Mouse (Mus musculus): ENCODE measurements around the gene Vstm2a.

Vstm2a gene

DNA sequence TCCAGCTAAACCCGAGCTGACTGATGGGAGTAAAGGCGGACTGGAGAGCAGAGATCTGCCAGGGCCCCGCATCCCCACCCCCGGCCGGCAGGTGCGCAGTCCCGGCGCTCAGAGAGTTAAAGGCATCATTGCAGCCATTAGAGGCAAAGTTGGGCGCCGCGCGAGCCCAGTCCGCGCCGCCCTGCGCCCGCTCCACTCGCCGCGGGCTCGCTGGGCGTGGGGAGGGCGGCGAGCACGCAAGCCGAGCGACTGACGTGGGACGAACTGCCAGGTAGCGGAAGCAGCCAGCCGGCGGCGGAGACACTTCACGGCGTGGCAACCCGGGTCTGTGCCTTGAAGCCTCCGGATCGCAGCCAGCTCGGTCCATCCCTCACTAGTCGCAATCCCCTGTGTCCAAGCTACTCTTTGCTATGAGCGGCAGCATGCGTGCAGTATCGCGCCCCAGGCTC is at the start of gene Vstm2a:
Gene Vstm2a, plus strand, starts transcription at position 252 of the 449 bp plus-strand sequence.
- no peak for DNase-seq (ENCODE audit: low spot score in 2 of 2)

DNA sequence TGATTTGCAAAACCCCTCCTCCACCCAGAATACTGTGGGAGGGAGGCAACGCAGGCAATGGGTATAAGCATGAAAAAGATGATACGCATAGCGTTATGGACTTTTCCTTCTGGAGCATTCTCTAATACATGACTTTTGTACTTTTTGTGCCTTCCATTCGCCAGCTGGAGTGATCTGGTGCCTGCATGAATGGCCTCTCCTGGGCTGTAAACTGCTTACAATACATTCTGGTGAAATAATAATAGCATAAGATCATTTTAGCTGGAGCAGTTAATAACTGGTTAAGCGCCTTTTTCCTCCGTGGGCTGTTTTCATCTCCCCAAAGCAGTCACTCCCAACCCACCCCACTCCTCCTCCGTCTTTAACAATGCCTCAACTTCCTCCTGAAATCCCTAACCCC is 513 bp upstream of the Vstm2a start:
- DNase-seq (ENCODE audit: low spot score in 2 of 2), result no peak

DNA sequence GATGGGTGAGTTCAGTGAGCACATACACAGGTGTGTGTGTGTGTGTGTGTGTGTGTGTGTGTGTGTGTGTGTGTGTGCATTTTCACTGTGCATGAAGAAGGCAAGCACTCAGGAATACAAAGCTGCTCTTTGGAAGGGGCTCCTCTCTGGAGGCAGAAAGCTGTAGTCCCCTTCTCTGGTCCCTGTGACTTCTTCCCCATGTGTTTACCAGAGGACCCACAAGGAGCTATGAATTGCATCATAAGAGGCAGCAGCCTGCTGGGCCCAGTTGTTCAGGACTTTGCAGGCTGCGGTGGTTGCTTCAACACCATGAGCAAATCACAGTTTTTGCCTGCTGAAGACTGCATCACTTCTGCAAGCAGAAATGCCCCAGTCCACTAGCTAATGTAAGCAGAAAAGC is 776 bp downstream of the Vstm2a start:
- DNase-seq (ENCODE audit: low spot score in 2 of 2), result no peak

DNA sequence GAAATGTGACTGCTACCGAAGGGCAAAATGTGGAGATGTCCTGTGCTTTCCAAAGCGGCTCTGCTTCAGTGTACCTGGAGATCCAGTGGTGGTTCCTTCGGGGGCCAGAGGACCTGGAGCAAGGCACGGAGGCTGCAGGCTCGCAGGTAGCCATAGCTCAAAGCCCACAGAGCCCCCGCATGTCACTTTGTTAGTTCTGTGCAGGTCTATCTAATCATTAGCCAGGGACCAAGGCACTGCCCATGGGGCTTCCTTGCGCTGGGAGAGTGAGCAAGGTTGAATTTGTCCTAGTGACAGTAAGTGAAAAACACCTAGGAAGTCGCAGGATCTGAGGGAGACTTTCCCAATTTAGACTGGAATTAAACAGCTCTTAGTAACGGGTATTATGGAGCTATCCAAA is 2.4 kb downstream of the Vstm2a start:
- no peak for DNase-seq (ENCODE audit: low spot score in 2 of 2)

DNA sequence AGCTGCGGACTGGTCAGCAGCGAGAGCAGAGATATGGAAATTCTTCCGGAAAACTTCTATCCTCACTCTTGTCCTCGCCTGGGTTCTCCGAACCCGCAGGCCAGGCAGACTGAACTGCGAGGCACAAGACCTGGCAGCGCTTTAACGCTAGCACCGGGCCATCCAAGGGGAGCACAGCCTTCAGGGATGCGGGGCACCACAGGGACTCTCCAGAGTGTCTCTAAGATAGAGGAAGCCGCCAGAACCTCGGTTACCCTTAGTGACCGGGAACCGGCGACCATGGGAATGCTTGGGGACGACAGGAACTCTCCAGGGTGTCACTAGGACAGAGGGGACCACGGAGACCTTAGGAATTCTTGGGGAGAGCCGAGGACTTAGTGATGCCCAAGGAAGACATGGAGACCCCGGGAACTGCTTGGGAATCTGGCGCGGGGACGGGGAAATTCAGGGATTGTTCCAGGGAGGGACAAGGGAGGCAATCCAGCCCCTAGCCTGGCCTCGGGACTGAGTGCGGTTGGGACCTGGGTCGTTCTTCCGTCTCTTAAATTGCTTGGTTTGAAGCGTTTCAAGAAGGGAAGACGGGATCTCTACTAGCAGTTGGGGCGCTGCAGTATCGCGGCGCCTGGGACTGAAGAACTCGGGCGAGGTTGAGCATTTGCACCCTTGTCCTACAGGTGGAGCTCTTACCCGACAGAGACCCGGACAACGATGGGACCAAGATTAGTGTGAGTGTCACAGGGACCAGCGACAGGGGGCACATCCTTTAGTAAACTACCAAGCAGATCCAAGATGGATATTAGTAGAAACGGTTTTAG is 3.4 kb downstream of the Vstm2a start:
- peak in 1 of 2 experiments; percentile 16 for DNase-seq (ENCODE audit: low spot score in 2 of 2)

DNA sequence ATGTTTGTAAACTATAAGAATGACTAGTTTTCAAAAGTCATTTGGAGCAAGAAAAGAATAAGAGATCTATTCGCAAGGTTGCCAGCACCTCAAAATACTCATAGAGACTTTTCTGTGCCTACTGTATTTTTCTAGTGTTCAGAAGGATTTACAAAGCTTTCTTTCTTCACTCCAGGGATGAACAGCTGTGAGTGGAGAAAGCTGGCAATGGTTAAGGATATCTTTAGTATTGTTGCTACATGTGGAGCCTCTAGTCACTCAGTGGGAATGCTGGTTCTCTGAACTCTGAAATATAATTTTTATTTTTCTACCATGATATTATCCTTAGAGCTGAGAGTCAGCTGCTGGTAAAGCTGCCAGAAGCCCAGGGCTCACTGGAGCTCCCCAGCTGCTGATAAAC is 10.9 kb downstream of the Vstm2a start:
- no peak for DNase-seq (ENCODE audit: low spot score in 2 of 2)

DNA sequence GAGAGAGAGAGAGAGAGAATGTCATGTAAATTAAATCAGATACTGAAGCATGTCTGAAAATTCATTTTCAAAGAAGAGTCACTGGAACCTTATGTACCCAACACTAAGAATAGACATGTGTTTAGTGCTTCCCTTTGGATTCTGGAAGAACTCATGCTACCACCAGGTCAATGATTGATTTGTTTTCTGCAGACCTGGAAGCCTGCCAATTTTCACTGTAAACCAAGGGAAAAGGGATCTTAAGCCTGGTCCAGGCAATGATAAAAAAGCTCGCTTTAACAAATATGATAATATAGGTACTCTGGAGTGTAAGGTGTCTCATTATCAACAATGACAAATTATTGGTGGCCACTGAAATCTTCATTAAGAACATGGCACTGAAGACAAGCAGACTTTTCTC is 32.9 kb downstream of the Vstm2a start:
- no peak for DNase-seq (ENCODE audit: low spot score in 2 of 2)

DNA sequence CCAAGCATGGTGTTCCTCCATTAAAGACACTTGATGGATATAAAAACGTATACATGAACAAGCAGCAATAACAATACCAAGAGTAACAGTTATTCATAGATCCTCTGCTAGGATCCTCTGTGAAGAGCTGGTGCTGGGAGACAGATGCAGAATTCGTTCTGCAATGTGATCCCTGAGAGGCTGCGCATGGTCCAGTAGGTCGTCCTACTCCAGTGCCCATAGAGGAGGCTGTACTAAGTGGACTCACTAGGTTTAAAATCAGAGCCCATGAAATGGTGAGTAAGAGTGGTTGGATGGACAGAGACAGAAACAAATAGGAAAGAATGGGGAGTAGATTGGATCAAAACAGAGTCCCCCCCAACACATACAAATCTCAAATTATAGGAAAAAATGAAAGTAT is 35.4 kb downstream of the Vstm2a start:
- DNase-seq (ENCODE audit: low spot score in 2 of 2), result no peak

DNA sequence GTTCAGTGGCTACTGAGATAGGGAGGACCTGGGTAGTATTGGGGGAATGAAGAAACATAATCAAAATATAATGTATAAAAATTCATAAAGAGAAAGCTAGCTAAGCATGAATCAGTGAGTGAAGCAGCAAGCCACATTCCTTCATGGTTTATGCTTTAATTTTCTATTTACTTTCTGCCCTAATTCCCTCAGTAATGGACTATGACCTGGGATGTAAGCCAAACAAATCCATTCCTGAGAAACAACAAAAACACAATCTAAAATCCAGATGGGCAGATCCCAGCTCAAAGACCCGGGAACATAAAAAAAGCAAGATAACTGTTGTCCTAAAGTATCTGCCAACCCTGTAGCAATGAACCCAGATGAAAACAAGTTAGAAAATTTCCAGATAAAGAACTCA is 39.0 kb downstream of the Vstm2a start:
- no peak for DNase-seq (ENCODE audit: low spot score in 2 of 2)

DNA sequence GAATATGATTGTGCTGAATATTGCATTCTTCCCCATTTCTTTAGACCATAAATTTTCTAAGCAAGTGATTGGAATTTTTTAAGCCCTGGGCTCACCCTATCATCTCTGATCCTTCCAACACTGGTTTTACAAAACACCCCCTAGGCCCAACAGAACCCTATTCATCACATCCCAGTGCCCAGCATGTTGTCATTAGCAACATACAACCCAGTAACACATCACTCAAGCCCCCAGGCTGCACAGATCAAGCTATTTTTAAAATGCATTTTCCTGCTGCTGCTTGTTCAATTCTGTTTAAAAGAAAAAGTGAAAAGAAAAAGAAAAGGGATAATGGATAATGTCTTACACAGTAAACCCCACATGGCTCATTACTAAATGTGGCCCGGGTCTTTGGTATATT is 42.0 kb downstream of the Vstm2a start:
- DNase-seq (ENCODE audit: low spot score in 2 of 2), result no peak

DNA sequence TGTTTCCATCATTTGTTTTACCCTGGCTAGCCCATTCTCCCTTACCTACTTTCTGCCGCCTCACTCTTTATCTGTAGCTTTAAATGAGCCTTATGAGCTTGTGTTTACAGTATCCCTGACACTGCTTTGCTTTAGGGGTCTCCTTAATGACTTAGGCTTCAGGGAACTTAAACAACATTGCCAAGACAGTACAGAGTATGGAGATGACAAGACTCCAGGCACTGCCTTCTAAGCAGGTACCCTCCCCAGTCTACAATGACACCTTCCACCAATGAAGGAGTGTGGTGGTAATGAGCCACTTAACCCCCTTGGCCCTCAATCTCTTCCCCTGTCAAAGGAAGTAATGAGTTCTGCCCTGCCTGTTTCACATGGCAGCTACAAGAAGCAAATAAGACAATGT is 42.4 kb downstream of the Vstm2a start:
- DNase-seq (ENCODE audit: low spot score in 2 of 2), result no peak

DNA sequence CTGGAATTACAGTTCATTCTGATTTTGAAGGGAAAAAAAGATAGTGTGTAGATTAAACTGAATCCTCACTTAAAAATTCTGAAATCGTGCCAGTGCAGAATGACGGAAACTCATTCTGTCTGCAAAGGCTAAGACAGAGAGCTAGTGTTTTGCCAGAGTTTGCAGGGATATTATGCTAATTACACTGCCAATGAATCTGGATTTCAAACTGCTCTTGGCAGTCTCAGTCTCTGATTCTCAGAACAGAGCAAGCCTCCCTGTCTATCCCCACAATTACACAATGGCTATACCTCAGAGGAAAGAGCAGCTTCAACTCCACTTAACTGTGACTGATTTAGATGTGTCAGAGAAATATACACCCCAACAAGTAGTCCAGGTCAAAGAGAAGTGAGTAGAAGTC is 43.2 kb downstream of the Vstm2a start:
- no peak for DNase-seq (ENCODE audit: low spot score in 2 of 2)

DNA sequence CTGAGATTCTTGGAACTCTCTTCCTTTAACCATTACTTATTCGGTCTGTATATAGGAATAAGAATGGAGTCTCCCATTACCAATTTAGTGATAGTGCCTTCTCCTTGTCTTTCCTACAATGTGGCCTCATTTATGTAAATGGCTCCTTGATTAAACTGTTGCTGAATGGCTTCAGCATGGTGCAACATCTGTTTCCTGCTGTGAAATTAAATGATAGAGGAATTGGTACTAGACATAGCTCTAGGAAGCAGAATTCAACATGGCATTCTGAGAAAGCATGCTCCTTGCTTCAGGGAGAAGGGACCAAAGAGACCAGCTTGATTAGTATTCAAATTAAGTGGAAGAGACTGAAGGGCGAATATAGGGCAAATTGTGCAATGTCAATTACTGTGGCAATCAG is 57.6 kb downstream of the Vstm2a start:
- DNase-seq (ENCODE audit: low spot score in 2 of 2), result no peak

DNA sequence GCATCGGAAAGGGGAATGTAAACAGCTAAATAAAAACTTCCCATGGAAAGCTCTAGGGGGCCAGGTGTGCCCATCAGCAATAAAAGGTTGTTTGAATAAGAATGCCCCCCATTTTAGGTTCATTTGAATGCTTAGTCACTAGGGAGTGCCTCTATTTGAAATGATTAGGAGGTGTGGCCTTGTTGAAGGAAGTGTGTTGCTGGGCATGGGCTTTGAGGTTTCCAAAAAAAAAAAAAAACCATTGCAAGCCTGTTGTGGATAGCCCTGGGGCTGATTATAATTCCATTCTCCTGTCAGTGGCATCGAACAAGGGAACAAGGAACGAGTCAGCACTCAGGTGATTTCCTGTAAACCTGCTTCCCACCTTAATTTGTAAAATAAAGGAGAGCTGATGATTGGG is 87.7 kb downstream of the Vstm2a start:
- DNase-seq (ENCODE audit: low spot score in 2 of 2), result no peak

DNA sequence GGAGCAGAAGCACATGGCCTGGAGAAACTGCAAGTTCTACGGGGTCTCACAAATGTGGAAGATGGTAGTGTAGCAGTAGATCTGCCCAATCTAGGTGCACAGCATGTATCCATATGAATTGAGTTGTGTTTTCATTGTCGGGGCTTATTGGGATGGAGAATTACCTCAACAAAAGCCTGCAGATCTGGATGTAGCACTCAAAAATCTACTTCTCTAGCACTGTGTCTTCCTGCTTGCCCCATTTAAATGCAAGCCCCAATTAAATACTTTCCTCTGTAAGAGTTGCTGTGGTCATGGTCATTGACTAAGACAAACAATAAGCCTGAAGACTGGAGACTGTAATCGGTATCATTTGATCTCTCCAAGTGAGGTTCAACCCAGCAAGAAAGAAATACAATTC is 88.2 kb downstream of the Vstm2a start:
- no peak for DNase-seq (ENCODE audit: low spot score in 2 of 2)

DNA sequence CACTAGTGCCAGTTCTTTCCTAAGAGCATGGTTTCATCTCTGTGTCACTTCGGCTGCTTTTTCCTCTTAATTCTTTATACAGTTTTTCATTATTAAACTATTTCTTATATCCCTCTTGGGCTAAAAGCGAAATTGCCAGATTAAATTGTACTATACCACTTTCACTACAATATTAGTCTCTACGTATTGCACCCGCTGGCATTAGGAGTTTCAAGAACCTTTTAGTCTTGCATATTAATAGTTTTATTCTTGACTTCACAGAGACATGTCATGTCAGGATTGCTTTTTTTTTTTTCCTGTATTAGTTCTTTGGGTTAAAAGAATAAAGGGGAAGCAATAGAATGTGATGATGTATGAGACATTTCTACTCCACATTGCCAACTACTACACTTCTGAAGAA is 94.4 kb downstream of the Vstm2a start:
- DNase-seq (ENCODE audit: low spot score in 2 of 2), result no peak

DNA sequence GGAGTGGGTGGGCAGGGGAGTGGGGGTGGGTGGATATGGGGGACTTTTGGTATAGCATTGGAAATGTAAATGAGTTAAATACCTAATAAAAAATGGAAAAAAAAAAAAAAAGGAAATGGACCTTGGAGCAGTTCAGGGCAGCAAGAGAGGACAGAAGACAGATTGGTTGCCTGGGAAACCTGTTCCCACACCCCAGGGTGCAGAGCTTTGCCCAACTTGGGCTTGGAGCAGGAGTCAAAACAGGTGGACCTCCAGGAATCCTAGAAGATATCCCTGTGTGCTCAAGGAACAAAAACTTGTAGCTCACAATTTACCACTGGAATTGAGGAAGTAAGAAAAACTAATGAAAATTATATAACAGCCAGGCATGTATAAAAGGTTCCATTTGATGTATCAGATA is 96.8 kb downstream of the Vstm2a start:
- DNase-seq (ENCODE audit: low spot score in 2 of 2), result no peak

DNA sequence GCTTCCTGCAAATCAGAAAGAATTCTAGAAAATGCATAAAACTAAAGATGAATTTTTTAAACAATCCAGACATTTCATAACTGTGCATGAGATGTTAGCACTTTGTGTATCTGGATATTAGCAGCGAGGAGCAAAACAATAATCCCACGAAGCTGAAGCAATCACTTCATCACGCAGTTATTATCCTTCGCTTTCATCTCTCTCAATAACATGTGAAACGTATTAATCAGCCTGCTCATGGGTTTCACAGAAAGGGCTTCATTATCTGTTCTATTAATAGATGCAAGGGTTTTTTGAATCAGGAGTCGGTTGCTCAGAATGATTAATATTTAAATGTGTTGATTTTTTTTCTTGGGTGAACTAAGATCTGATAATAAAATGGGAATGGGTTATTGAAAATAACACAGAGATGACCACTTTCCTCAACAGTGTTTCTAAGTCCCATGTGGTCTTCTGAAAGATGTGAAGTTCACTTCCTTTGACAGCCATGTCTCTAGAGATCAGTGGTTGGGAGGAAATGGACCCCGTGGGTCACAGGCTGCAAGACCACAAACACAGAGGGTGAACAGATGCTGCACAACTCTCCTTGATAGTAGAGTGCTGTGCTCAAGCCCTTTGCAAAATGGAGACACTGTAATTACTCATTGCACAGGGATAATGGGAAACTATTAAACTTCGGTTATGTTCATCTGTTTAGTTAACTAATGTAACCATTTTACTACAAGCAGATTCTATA is 109.5 kb downstream of the Vstm2a start:
- DNase-seq (ENCODE audit: low spot score in 2 of 2), result no peak

DNA sequence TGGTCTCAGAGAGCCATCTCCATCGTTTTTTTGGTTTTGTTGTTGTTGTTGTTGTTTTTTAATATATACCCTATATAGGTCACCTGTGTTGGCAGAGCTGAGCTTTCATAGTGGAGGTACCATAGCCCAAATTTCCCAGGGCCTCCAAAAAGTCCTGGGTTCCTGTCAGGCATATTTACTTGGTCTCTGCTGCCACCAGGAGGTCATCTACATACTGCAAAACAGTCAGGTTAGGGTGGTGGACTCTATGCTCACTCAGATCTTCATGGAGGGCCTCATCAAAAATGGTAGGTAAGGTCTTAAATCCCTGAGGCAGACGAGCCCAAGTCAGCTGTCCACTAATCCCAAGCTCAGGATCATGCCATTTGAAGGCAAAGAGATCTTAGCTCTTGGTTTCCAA is 146.1 kb downstream of the Vstm2a start:
- DNase-seq (ENCODE audit: low spot score in 2 of 2), result no peak

DNA sequence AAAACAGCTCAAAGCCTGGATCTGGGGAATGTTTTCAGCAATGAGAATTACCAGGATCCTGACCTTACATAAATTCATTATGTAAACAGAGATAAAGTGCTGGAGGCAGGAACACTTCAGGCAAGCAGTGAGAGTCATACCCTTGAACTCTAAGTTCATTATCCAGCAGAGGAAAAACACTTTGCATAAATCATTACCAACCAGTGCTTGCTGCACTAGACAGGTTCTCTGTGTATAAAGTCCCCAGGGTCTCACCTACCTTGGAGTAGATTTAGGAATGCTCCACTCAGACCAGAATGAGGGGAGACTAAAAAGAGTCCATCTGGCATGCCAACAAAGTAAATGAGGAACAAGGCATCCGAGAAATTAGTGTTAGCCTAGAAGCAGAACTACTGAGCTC is 154.2 kb downstream of the Vstm2a start:
- DNase-seq (ENCODE audit: low spot score in 2 of 2), result no peak

DNA sequence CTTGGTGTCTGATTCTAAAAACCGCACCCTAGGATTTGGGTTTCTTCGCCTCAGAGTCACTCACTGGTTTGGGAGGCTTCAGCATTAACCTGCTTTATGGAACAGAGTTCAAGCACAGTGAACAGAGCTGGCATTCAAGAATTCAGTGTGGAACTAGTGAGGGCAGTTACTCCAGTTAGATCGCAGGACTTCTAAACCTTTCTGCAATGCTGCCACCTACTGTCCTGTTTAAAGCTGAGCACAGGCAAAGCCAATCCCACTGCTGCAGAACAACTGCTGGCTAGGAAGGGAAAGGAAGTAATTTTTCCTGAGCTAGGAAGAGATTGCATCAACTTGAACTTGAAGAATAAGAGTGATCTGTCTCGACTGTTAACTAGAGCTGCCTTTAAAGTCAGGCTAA is 155.1 kb downstream of the Vstm2a start:
- no peak for DNase-seq (ENCODE audit: low spot score in 2 of 2)

DNA sequence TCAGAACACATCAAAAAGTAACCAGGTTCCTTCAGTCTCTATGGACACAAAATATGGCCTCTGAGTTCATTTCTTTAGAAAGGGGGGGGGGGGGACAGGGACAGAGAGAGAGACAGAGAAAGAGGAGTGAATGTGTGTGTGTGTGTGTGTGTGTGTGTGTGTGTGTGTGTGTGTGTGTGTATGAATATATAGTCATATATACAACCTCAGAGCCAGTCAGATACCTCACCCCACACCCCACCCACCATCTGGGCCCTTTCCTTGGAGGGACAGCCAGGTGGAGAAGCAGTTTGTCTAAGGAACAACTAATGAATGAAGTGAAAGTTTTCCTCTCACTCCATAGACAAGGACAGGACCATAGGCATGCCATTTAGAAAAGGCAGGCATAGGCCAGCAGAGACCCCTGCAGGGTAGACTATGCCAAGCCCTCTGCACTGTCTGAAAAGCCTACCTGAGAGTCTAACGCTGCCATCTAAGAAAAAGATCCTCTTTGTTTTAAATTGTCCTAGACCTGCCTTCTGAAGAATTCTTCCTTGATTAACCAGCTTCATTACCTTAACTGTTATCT is 155.6 kb downstream of the Vstm2a start:
- DNase-seq (ENCODE audit: low spot score in 2 of 2), result no peak
